23 mouse cellular contexts compared by ENCODE assay signal in the genomic region with DNA sequence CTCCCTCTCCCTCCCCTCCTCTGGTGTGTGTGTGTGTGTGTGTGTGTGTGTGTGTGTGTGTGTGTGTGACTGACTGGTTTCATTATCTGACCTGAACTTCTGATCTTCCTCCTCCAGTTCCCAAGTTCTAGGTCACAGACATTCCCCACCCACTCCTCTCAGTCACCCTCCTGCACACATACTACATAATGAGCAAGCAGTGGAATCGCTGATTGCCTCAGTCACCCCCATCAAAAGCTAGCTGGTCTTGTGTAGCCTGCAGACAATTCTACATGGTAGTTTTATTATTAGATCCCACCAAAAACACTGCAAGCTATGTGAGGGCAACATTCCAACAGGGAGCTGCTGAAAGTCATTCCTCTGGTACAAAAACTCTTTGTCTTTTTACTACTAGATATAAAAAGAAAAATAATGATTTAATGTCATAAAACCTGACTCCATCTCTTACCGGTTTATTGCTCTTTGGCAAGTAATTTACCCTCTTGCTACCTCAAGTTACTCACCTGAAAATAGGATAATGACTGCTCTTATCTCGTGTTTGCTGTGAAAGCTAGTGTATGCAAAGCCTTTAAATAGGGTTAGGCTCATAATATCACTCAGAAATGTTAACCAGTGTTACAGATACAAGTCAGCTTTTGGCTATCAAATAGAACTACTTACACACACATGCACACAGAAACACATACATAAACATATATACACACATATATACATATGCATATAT.
"Had no signal": no experiment of that assay in that cellular context is flagged by ENCODE, and none has a peak within 500 bp of the region (broad histone marks: within the 10 kb centered on the region; RNA-seq: fewer than 3 reads in every experiment).

No protein-coding gene starts in this region.

- DNase-seq: kidney, adult 8-10 months; kidney, postnatal 10 days; kidney, postnatal 36 days; layer of hippocampus, postnatal 36 days; left cerebral cortex, postnatal 4 days; liver, postnatal 0 days; lung, postnatal 10 days; lung, postnatal 36 days; midbrain, embryonic 14.5 days; right cerebral cortex, adult 18-20 months; right cerebral cortex, postnatal 14 days; spleen, adult 18-20 months; thymus, postnatal 25 days had no signal

- H3K9me3 ChIP-seq: kidney, embryonic 15.5 days; limb, embryonic 15.5 days; lung, embryonic 15.5 days; megakaryocyte, embryonic 14.5 days; midbrain, embryonic 10.5 days; neural tube, embryonic 12.5 days; neural tube, embryonic 15.5 days; stomach, embryonic 15.5 days had no signal

- H3K9ac ChIP-seq: kidney, embryonic 15.5 days; limb, embryonic 15.5 days; liver, embryonic 14.5 days; liver, postnatal 0 days; lung, embryonic 15.5 days; neural tube, embryonic 12.5 days; neural tube, embryonic 15.5 days; stomach, embryonic 15.5 days had no signal

- ATAC-seq: liver, postnatal 0 days had no signal

- H3K27me3 ChIP-seq: kidney, embryonic 15.5 days; limb, embryonic 15.5 days; lung, embryonic 15.5 days; megakaryocyte, embryonic 14.5 days; neural tube, embryonic 12.5 days; neural tube, embryonic 15.5 days; stomach, embryonic 15.5 days had no signal

- H3K4me3 ChIP-seq: kidney, embryonic 15.5 days; limb, embryonic 15.5 days; lung, embryonic 15.5 days; megakaryocyte, embryonic 14.5 days; midbrain, embryonic 10.5 days; neural tube, embryonic 12.5 days; neural tube, embryonic 15.5 days; stomach, embryonic 15.5 days had no signal

- H3K4me2 ChIP-seq: kidney, embryonic 15.5 days; limb, embryonic 15.5 days; liver, embryonic 11.5 days; lung, embryonic 15.5 days; neural tube, embryonic 12.5 days; neural tube, embryonic 15.5 days; stomach, embryonic 15.5 days had no signal

- H3K27ac ChIP-seq: kidney, embryonic 15.5 days; liver, embryonic 14.5 days; lung, embryonic 15.5 days; midbrain, embryonic 10.5 days; neural tube, embryonic 12.5 days; neural tube, embryonic 15.5 days; stomach, embryonic 15.5 days had no signal

- H3K4me1 ChIP-seq: kidney, embryonic 15.5 days; stomach, embryonic 15.5 days had no signal

- H3K36me3 ChIP-seq: kidney, embryonic 15.5 days; limb, embryonic 15.5 days; lung, embryonic 15.5 days; midbrain, embryonic 10.5 days; neural tube, embryonic 12.5 days; neural tube, embryonic 15.5 days; stomach, embryonic 15.5 days had no signal
